ENCODE assay signal across 11 mouse cellular contexts in genomic region chr5:118716295-118717271, GRCm38 (mm10).
DNase-seq lines count a peak whose midpoint lies in the region; ATAC-seq and TF ChIP-seq lines count a peak whose summit lies in the region.
"Had no signal": no experiment of that assay in that cellular context is flagged by ENCODE, and none has a peak within 500 bp of the region (broad histone marks: within the 10 kb centered on the region; RNA-seq: fewer than 3 reads in every experiment).

No protein-coding gene starts in this region.

- peak overlapping the region; percentile 72 for H3K27ac ChIP-seq in heart, embryonic 13.5 days (replicated peaks)
- H3K27ac ChIP-seq in liver, embryonic 12.5 days, result no peak overlapping the region
- H3K27ac ChIP-seq in liver, postnatal 0 days (ENCODE audit: low read depth), result no peak overlapping the region
- H3K27ac ChIP-seq in olfactory bulb, adult 2 months (ENCODE audit: insufficient read depth, low read depth, low read length), result peak overlapping the region; percentile 38
- H3K27ac ChIP-seq: limb, embryonic 13.5 days had no signal

- H3K9me3 ChIP-seq in heart, embryonic 13.5 days, result no peaks in the 10 kb centered on the region
- H3K9me3 ChIP-seq in liver, embryonic 12.5 days (replicated peaks), result no peaks in the 10 kb centered on the region
- no peaks in the 10 kb centered on the region for H3K9me3 ChIP-seq in liver, postnatal 0 days (ENCODE audit: low read length)
- H3K9me3 ChIP-seq: limb, embryonic 13.5 days had no signal

- WGBS in heart, embryonic 13.5 days, result 37% methylated on average over 14 of the region's 14 CpGs
- WGBS in liver, embryonic 12.5 days (ENCODE audit: insufficient replicate concordance), result 52% methylated on average over 14 of the region's 14 CpGs
- WGBS in liver, postnatal 0 days (ENCODE audit: insufficient replicate concordance), result 66% methylated on average over 14 of the region's 14 CpGs
- 28% methylated on average over 14 of the region's 14 CpGs for WGBS in olfactory bulb, adult 2 months

- no peaks in the 10 kb centered on the region for H3K27me3 ChIP-seq in heart, embryonic 13.5 days (replicated peaks)
- no peaks in the 10 kb centered on the region for H3K27me3 ChIP-seq in liver, embryonic 12.5 days (replicated peaks)
- H3K27me3 ChIP-seq in liver, postnatal 0 days (ENCODE audit: insufficient read depth, low read length), result no peaks in the 10 kb centered on the region
- H3K27me3 ChIP-seq: limb, embryonic 13.5 days; megakaryocyte, embryonic 14.5 days had no signal

- no peak for ATAC-seq in heart, embryonic 13.5 days (ENCODE audit: extremely low read depth, insufficient number of reproducible peaks, low FRiP score, low TSS enrichment)
- peak; percentile 68 for ATAC-seq in liver, embryonic 12.5 days
- ATAC-seq in liver, postnatal 0 days, result no peak
- ATAC-seq in common myeloid progenitor, adult 5-6 weeks (replicated peaks; ENCODE audit: low read depth, poor library complexity, severe bottlenecking), result peak; percentile 23; the same call in 1 of the 2 replicates
- no peak for ATAC-seq in erythroid progenitor cell, adult 5-6 weeks (replicated peaks; ENCODE audit: low FRiP score, poor library complexity, severe bottlenecking)

- H3K9ac ChIP-seq in heart, embryonic 13.5 days, result peak overlapping the region; percentile 70
- H3K9ac ChIP-seq in liver, embryonic 12.5 days, result 0 out of 2 replicates have a peak overlapping the region, but pooled peaks have one; percentile 4
- no peak overlapping the region for H3K9ac ChIP-seq in liver, postnatal 0 days (replicated peaks)
- H3K9ac ChIP-seq: limb, embryonic 13.5 days had no signal

- peak overlapping the region; percentile 58 for H3K4me2 ChIP-seq in heart, embryonic 13.5 days
- H3K4me2 ChIP-seq in liver, embryonic 12.5 days, result peak overlapping the region; percentile 14; the same call in 1 of the 2 replicates
- H3K4me2 ChIP-seq in liver, postnatal 0 days (ENCODE audit: low read depth, low read length), result no peak overlapping the region
- H3K4me2 ChIP-seq: limb, embryonic 13.5 days had no signal

- peaks cover 4% of the 10 kb centered on the region for H3K36me3 ChIP-seq in heart, embryonic 13.5 days
- peaks cover 17% of the 10 kb centered on the region for H3K36me3 ChIP-seq in liver, embryonic 12.5 days
- H3K36me3 ChIP-seq in liver, postnatal 0 days (replicated peaks; ENCODE audit: insufficient read depth, low read length), result peaks cover 4% of the 10 kb centered on the region

- TF ChIP-seq CTCF in liver, postnatal 0 days (IDR thresholded peaks at IDR 0.05; ENCODE audit: low read depth), result no peak
- no peak for TF ChIP-seq CTCF in olfactory bulb, adult 2 months (IDR thresholded peaks at IDR 0.05; ENCODE audit: insufficient read depth, low read depth, low read length)

- 0 out of 2 replicates have a peak overlapping the region, but pooled peaks have one; percentile 14 for H3K4me3 ChIP-seq in heart, embryonic 13.5 days
- H3K4me3 ChIP-seq in liver, embryonic 12.5 days, result no peak overlapping the region
- H3K4me3 ChIP-seq in liver, postnatal 0 days (ENCODE audit: low read depth, low read length), result no peak overlapping the region
- no peak overlapping the region for H3K4me3 ChIP-seq in olfactory bulb, adult 2 months (ENCODE audit: insufficient read depth, low read depth, low read length)
- H3K4me3 ChIP-seq: limb, embryonic 13.5 days; megakaryocyte, embryonic 14.5 days had no signal

- peaks cover 53% of the 10 kb centered on the region for H3K4me1 ChIP-seq in heart, embryonic 13.5 days
- peaks cover 42% of the 10 kb centered on the region for H3K4me1 ChIP-seq in liver, embryonic 12.5 days
- H3K4me1 ChIP-seq in liver, postnatal 0 days (ENCODE audit: insufficient read depth), result peaks cover 5% of the 10 kb centered on the region; the same call in 1 of the 2 replicates
- peaks cover 25% of the 10 kb centered on the region for H3K4me1 ChIP-seq in olfactory bulb, adult 2 months (ENCODE audit: control insufficient read depth, insufficient read depth, low read length)

- no peak for TF ChIP-seq EP300 in liver, postnatal 0 days (IDR thresholded peaks at IDR 0.05; ENCODE audit: low read depth)

- TF ChIP-seq POLR2A in olfactory bulb, adult 2 months (IDR thresholded peaks at IDR 0.05; ENCODE audit: insufficient read depth, low read depth, low read length), result no peak

- DNase-seq in heart, adult 8-10 months (ENCODE audit: low spot score), result no peak
- no peak for DNase-seq in liver, postnatal 0 days
- no peak for DNase-seq in cerebellum, adult 18-20 months
- DNase-seq: thymus, adult 18-20 months had no signal

Comparison
In these comparisons a context has a peak if more than half of its experiments do, and no peak if none do; other contexts are left out.
1. ATAC-seq: peak in liver, embryonic 12.5 days (single experiment) and common myeloid progenitor, adult 5-6 weeks (single experiment); none in heart, embryonic 13.5 days (single experiment), liver, postnatal 0 days (single experiment) and erythroid progenitor cell, adult 5-6 weeks (single experiment).
2. H3K27ac ChIP-seq: peak in heart, embryonic 13.5 days (single experiment) and olfactory bulb, adult 2 months (single experiment); none in liver, embryonic 12.5 days (single experiment) and liver, postnatal 0 days (single experiment).